Mouse (Mus musculus): ENCODE data around the gene Tmc5.

GRCm38 (mm10) chr7:118688199-118688598, 91.1 kb downstream of the Tmc5 start:
- TF ChIP-seq EP300 (IDR thresholded peaks at IDR 0.05; ENCODE audit: low read depth) (no peak), CTCF (IDR thresholded peaks at IDR 0.05; ENCODE audit: low read depth) (peak; percentile 79)

Measured in heart, postnatal 0 days (tissue).